Mouse (Mus musculus) layer of hippocampus, adult 9-10 months (tissue): ENCODE results near the gene Arpp19.

Source experiments
- DNase-seq: peaks from one replicate; pipeline ENCODE4 v3.0.0; 2022; ENCODE audit warnings: low spot score

Gene Arpp19

DNA sequence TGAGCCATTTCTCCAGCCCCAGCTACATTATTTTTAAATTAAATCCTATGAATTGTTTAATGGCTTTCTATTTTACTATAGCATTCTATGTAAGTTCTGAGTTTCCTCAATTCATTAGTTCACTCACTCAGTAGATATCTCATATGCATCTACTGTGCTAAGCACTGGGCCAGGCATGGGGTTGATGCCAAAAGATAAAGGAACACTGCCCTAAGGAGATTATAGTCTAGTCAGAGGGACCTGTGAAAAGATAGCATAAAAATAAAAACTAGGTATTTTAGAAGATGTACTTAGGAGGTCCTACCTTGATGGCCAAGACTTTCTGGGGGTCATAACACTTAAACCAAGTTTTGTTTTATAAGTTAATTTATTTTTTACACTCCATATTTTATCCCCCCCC is 64.7 kb downstream of the Arpp19 start:
- no peak for DNase-seq
